8 mouse cellular contexts compared by ENCODE assay signal in the genomic region with DNA sequence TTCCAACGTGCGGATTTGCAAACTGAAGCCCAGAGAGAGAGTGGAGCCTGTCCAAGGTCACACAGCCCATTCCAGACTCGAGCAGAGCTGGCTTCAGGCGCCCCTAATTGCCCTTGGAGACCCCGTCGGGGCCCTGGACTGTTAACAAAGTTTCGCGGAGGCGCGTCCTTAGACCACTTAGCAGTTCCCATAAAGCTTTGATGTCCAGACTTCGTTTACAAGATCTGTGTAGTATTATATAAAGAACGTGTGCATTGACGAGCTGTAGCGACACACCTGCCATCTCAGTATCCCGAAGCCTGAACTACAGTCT. TPM values are rescaled to one million over a fixed set of nuclear protein-coding genes. Genes with fewer than 3 reads are reported as not detected.
DNase-seq lines count a peak whose midpoint lies in the region; ATAC-seq and TF ChIP-seq lines count a peak whose summit lies in the region.

No protein-coding gene starts in this region.

- no peak for TF ChIP-seq CTCF in left cerebral cortex, adult 2 months (IDR thresholded peaks at IDR 0.05)

- DNase-seq in left cerebral cortex, adult 2 months (ENCODE audit: extremely low spot score in 1 of 2, low spot score in 2 of 2): no peak
- DNase-seq in left cerebral cortex, postnatal 10 days (ENCODE audit: extremely low spot score in 1 of 2, low spot score in 2 of 2): no peak
- DNase-seq in adrenal gland, postnatal 25 days: no peak
- no peak for DNase-seq in left cerebral cortex, postnatal 36 days (ENCODE audit: low spot score in 2 of 2)

- H3K9me3 ChIP-seq in embryonic facial prominence, embryonic 13.5 days: no peaks in the 10 kb centered on the region
- no peaks in the 10 kb centered on the region for H3K9me3 ChIP-seq in intestine, embryonic 15.5 days
- no peaks in the 10 kb centered on the region for H3K9me3 ChIP-seq in neural tube, embryonic 12.5 days

- no peak for ATAC-seq in embryonic facial prominence, embryonic 13.5 days (ENCODE audit: insufficient number of reproducible peaks, insufficient read depth, low FRiP score, low TSS enrichment, low read depth)
- no peak for ATAC-seq in intestine, embryonic 15.5 days
- ATAC-seq in neural tube, embryonic 12.5 days (ENCODE audit: low FRiP score, low read depth): no peak
- ATAC-seq in monocyte, adult 5-6 weeks (replicated peaks; ENCODE audit: insufficient number of reproducible peaks, low FRiP score, low TSS enrichment, poor library complexity, severe bottlenecking): no peak

- no peaks in the 10 kb centered on the region for H3K27me3 ChIP-seq in embryonic facial prominence, embryonic 13.5 days
- no peaks in the 10 kb centered on the region for H3K27me3 ChIP-seq in intestine, embryonic 15.5 days (replicated peaks)
- H3K27me3 ChIP-seq in neural tube, embryonic 12.5 days (replicated peaks): no peaks in the 10 kb centered on the region

- peak overlapping the region; percentile 82 for H3K4me2 ChIP-seq in embryonic facial prominence, embryonic 13.5 days
- H3K4me2 ChIP-seq in intestine, embryonic 15.5 days (replicated peaks): peak overlapping the region; percentile 76
- H3K4me2 ChIP-seq in neural tube, embryonic 12.5 days (replicated peaks): peak overlapping the region; percentile 81

- peaks cover 17% of the 10 kb centered on the region for H3K36me3 ChIP-seq in embryonic facial prominence, embryonic 13.5 days
- H3K36me3 ChIP-seq in intestine, embryonic 15.5 days: peaks cover 10% of the 10 kb centered on the region
- H3K36me3 ChIP-seq in neural tube, embryonic 12.5 days: peaks cover 15% of the 10 kb centered on the region

- peak overlapping the region; percentile 55 for H3K4me3 ChIP-seq in left cerebral cortex, adult 2 months
- H3K4me3 ChIP-seq in embryonic facial prominence, embryonic 13.5 days: peak overlapping the region; percentile 82
- peak overlapping the region; percentile 90 for H3K4me3 ChIP-seq in intestine, embryonic 15.5 days (replicated peaks)
- H3K4me3 ChIP-seq in neural tube, embryonic 12.5 days: peak overlapping the region; percentile 94

- under 1% methylated on average over 15 of the region's 15 CpGs for WGBS in embryonic facial prominence, embryonic 13.5 days
- WGBS in intestine, embryonic 15.5 days: 0% methylated on average over 15 of the region's 15 CpGs
- WGBS in neural tube, embryonic 12.5 days: under 1% methylated on average over 15 of the region's 15 CpGs

- H3K4me1 ChIP-seq in embryonic facial prominence, embryonic 13.5 days: peaks cover 31% of the 10 kb centered on the region
- H3K4me1 ChIP-seq in intestine, embryonic 15.5 days (replicated peaks): peaks cover 3% of the 10 kb centered on the region
- H3K4me1 ChIP-seq in neural tube, embryonic 12.5 days: peaks cover 11% of the 10 kb centered on the region

- intact Hi-C loops in left cerebral cortex, adult 2 months (cut with DNase I): loop anchor here (5.0 kb wide), 1 partner anchor 129 kb away; the partner anchor contains the start of gene Mrpl45
- intact Hi-C loops in left cerebral cortex, postnatal 10 days (cut with DNase I): no loop called here
- intact Hi-C loops in left cerebral cortex, postnatal 36 days (cut with DNase I): loop anchor here (5.0 kb wide), 1 partner anchor 129 kb away; the partner anchor contains the start of gene Mrpl45

- H3K27ac ChIP-seq in left cerebral cortex, adult 2 months: peak overlapping the region; percentile 88
- peak overlapping the region; percentile 97 for H3K27ac ChIP-seq in embryonic facial prominence, embryonic 13.5 days
- peak overlapping the region; percentile 95 for H3K27ac ChIP-seq in intestine, embryonic 15.5 days
- H3K27ac ChIP-seq in neural tube, embryonic 12.5 days: peak overlapping the region; percentile 89

- peak overlapping the region; percentile 84 for H3K9ac ChIP-seq in embryonic facial prominence, embryonic 13.5 days
- peak overlapping the region; percentile 69 for H3K9ac ChIP-seq in intestine, embryonic 15.5 days
- peak overlapping the region; percentile 68 for H3K9ac ChIP-seq in neural tube, embryonic 12.5 days

RNA-seq across cellular contexts. Expression of gene Kpnb1, which starts 0.9 kb away (rescaled TPM):
- 100 to 1,000 TPM; 108 to 120 TPM for total RNA-seq in left cerebral cortex, adult 2 months (2021)
- total RNA-seq in left cerebral cortex, postnatal 10 days (2021): 100 to 1,000 TPM; 121 to 122 TPM
- polyA plus RNA-seq in embryonic facial prominence, embryonic 13.5 days (2015; fragmentation: Nextera tagmentation; extraction: Ambion mirVana): 59.7 and 62.6 TPM in 2 replicates
- 49.2 and 49.4 TPM in 2 replicates for polyA plus RNA-seq in intestine, embryonic 15.5 days (2015; fragmentation: Nextera tagmentation; extraction: Ambion mirVana)
- polyA plus RNA-seq in neural tube, embryonic 12.5 days (2016; fragmentation: Nextera tagmentation; extraction: Ambion mirVana): 52.8 and 53.1 TPM in 2 replicates
- total RNA-seq in monocyte, adult 5-6 weeks (2017): 192 to 282 TPM (median 240 TPM) in 3 replicates
- 116 and 120 TPM in 2 replicates for total RNA-seq in adrenal gland, postnatal 25 days (2021)
- 100 to 1,000 TPM; 114 to 119 TPM for total RNA-seq in left cerebral cortex, postnatal 36 days (2021)

RNA-seq across cellular contexts. Expression of gene Tbkbp1, which starts 37.3 kb away (rescaled TPM):
- total RNA-seq in left cerebral cortex, adult 2 months (2021): 10 to 100 TPM; 52.7 to 56.8 TPM
- 10 to 100 TPM; 52.4 to 53.7 TPM for total RNA-seq in left cerebral cortex, postnatal 10 days (2021)
- 7.8 and 8.5 TPM in 2 replicates for polyA plus RNA-seq in embryonic facial prominence, embryonic 13.5 days (2015; fragmentation: Nextera tagmentation; extraction: Ambion mirVana)
- polyA plus RNA-seq in intestine, embryonic 15.5 days (2015; fragmentation: Nextera tagmentation; extraction: Ambion mirVana): 3.8 and 4.2 TPM in 2 replicates
- 9.5 and 10.5 TPM in 2 replicates for polyA plus RNA-seq in neural tube, embryonic 12.5 days (2016; fragmentation: Nextera tagmentation; extraction: Ambion mirVana)
- 23.2 to 34.3 TPM (median 24.7 TPM) in 3 replicates for total RNA-seq in monocyte, adult 5-6 weeks (2017)
- total RNA-seq in adrenal gland, postnatal 25 days (2021): 11.1 and 12.7 TPM in 2 replicates
- 10 to 100 TPM; 42.9 to 53.7 TPM for total RNA-seq in left cerebral cortex, postnatal 36 days (2021)
